Mouse (Mus musculus) urinary bladder, postnatal 4 days (tissue): ENCODE data around the gene Olfr584.

Experiments
- DNase-seq, 2 experiments: peaks; one replicate each; pipeline ENCODE4 v3.0.0; 2021 to 2022; ENCODE audit warnings: low spot score in 2 of 2

The Olfr584 gene

GRCm38 (mm10) chr7:103081585-103081984 lies at the start of gene Olfr584:
Gene Olfr584, plus strand, starts transcription at chr7:103081885.
- DNase-seq: no peak

- DNase-seq: no peak
Measured at GRCm38 (mm10) chr7:103037724-103038123, 44.0 kb upstream of the Olfr584 start, which contains the start of gene Olfr582. Gene Olfr582, plus strand, starts transcription at chr7:103038024.

GRCm38 (mm10) chr7:103051000-103051399 lies 30.7 kb upstream of the Olfr584 start, which contains the start of gene Olfr583:
Gene Olfr583, plus strand, starts transcription at chr7:103051300.
- DNase-seq: no peak

- no peak for DNase-seq
Measured at GRCm38 (mm10) chr7:103097420-103097819, 15.7 kb downstream of the Olfr584 start, which contains the start of gene Olfr585. Gene Olfr585, plus strand, starts transcription at chr7:103097720.

- no peak for DNase-seq
Measured at GRCm38 (mm10) chr7:103119406-103119805, 37.7 kb downstream of the Olfr584 start.

- DNase-seq: no peak
Measured at GRCm38 (mm10) chr7:103125538-103125937, 43.9 kb downstream of the Olfr584 start, which contains the start of gene Olfr586. Gene Olfr586, minus strand, starts transcription at chr7:103125638.
